Mouse (Mus musculus): ENCODE data around the gene Ntm. TPM values are rescaled to one million over a fixed set of nuclear protein-coding genes. Genes with fewer than 3 reads are reported as not detected.

Ntm gene
- polyA plus RNA-seq, 1 experiment, result not detected

- no peak for TF ChIP-seq GATA1 (IDR thresholded peaks at IDR 0.05; ENCODE audit: low read length)
Measured at GRCm38 (mm10) chr9:29393136-29393535, 569.8 kb downstream of the Ntm start.

- no peak for TF ChIP-seq GATA1 (IDR thresholded peaks at IDR 0.05; ENCODE audit: low read length)
Measured at GRCm38 (mm10) chr9:29390796-29391517, 572.0 kb downstream of the Ntm start.

- TF ChIP-seq GATA1 (IDR thresholded peaks at IDR 0.05; ENCODE audit: low read length), result no peak
Measured at GRCm38 (mm10) chr9:29389224-29389623, 573.7 kb downstream of the Ntm start.

- no peak for TF ChIP-seq GATA1 (IDR thresholded peaks at IDR 0.05; ENCODE audit: low read length)
Measured at GRCm38 (mm10) chr9:29387136-29387535, 575.8 kb downstream of the Ntm start.

GRCm38 (mm10) chr9:29377172-29378002 is 585.6 kb downstream of the Ntm start:
- TF ChIP-seq GATA1 (IDR thresholded peaks at IDR 0.05; ENCODE audit: low read length), result no peak

GRCm38 (mm10) chr9:29371341-29371740 is 591.6 kb downstream of the Ntm start:
- TF ChIP-seq GATA1 (IDR thresholded peaks at IDR 0.05; ENCODE audit: low read length), result no peak

GRCm38 (mm10) chr9:29369621-29370020 is 593.3 kb downstream of the Ntm start:
- TF ChIP-seq GATA1 (IDR thresholded peaks at IDR 0.05; ENCODE audit: low read length), result no peak

- TF ChIP-seq GATA1 (IDR thresholded peaks at IDR 0.05; ENCODE audit: low read length), result no peak
Measured at GRCm38 (mm10) chr9:29368291-29368690, 594.6 kb downstream of the Ntm start.

GRCm38 (mm10) chr9:29357796-29358195 is 605.1 kb downstream of the Ntm start:
- no peak for TF ChIP-seq GATA1 (IDR thresholded peaks at IDR 0.05; ENCODE audit: low read length)

GRCm38 (mm10) chr9:29342303-29342702 is 620.6 kb downstream of the Ntm start:
- no peak for TF ChIP-seq GATA1 (IDR thresholded peaks at IDR 0.05; ENCODE audit: low read length)

- no peak for TF ChIP-seq GATA1 (IDR thresholded peaks at IDR 0.05; ENCODE audit: low read length)
Measured at GRCm38 (mm10) chr9:29341292-29341691, 621.6 kb downstream of the Ntm start.

GRCm38 (mm10) chr9:29335671-29336070 is 627.3 kb downstream of the Ntm start:
- no peak for TF ChIP-seq GATA1 (IDR thresholded peaks at IDR 0.05; ENCODE audit: low read length)

GRCm38 (mm10) chr9:29332296-29333090 is 630.4 kb downstream of the Ntm start:
- TF ChIP-seq GATA1 (IDR thresholded peaks at IDR 0.05; ENCODE audit: low read length), result no peak

GRCm38 (mm10) chr9:29330486-29330885 is 632.5 kb downstream of the Ntm start:
- TF ChIP-seq GATA1 (IDR thresholded peaks at IDR 0.05; ENCODE audit: low read length), result no peak

- TF ChIP-seq GATA1 (IDR thresholded peaks at IDR 0.05; ENCODE audit: low read length), result no peak
Measured at GRCm38 (mm10) chr9:29326283-29326682, 636.7 kb downstream of the Ntm start.

GRCm38 (mm10) chr9:29325137-29325536 is 637.8 kb downstream of the Ntm start:
- no peak for TF ChIP-seq GATA1 (IDR thresholded peaks at IDR 0.05; ENCODE audit: low read length)
